Mouse (Mus musculus) C2C12 (cell line): ENCODE data around the gene Mrps7. TPM values are rescaled to one million over a fixed set of nuclear protein-coding genes. Genes with fewer than 3 reads are reported as not detected.

Source experiments
- H3K27me3 ChIP-seq: one replicate; pipeline ENCODE4 v1.6.1; 2011; ENCODE audit not compliant: control insufficient read depth, insufficient read depth, insufficient read length
- H3K36me3 ChIP-seq: one replicate; pipeline ENCODE4 v1.6.1; 2011; ENCODE audit not compliant: control insufficient read depth, insufficient read depth
- H3K4me3 ChIP-seq: one replicate; pipeline ENCODE4 v1.5.1; 2011; ENCODE audit warnings: mild to moderate bottlenecking, control low read depth; ENCODE audit not compliant: poor library complexity, insufficient read depth, severe bottlenecking
- H3K79me2 ChIP-seq: one replicate; pipeline ENCODE4 v1.6.1; 2011; ENCODE audit not compliant: control insufficient read depth, insufficient read depth
- H3K79me3 ChIP-seq: one replicate; pipeline ENCODE4 v1.6.1; 2011; ENCODE audit warnings: low read depth, control low read depth
- H3ac ChIP-seq: one replicate; pipeline ENCODE3; 2011; ENCODE audit warnings: low read depth; ENCODE audit not compliant: control insufficient read depth, insufficient read length
- CEBPB ChIP-seq: IDR thresholded peaks from one replicate; pipeline ENCODE4 v1.6.1; 2011; ENCODE audit warnings: low read depth, mild to moderate bottlenecking, control low read depth, moderate library complexity
- CTCF ChIP-seq: IDR thresholded peaks from one replicate; pipeline ENCODE4 v1.5.1; 2011; ENCODE audit not compliant: control insufficient read depth, insufficient read depth, insufficient read length
- FOSL1 ChIP-seq: IDR thresholded peaks from one replicate; pipeline ENCODE4 v1.8.0; 2011; ENCODE audit warnings: mild to moderate bottlenecking, low read length; ENCODE audit not compliant: poor library complexity, insufficient read depth, severe bottlenecking
- MAX ChIP-seq: IDR thresholded peaks from one replicate; pipeline ENCODE4 v1.6.1; 2011; ENCODE audit warnings: mild to moderate bottlenecking, control low read depth
- MYOD1 ChIP-seq: IDR thresholded peaks from one replicate; pipeline ENCODE4 v1.6.1; 2011; ENCODE audit warnings: low read depth; ENCODE audit not compliant: control insufficient read depth, insufficient read length
- MYOG ChIP-seq: IDR thresholded peaks from one replicate; pipeline ENCODE4 v1.6.1; 2011; ENCODE audit not compliant: control insufficient read depth, insufficient read length; ENCODE audit errors: extremely low read depth
- USF1 ChIP-seq: IDR thresholded peaks from one replicate; pipeline ENCODE4 v1.6.1; 2011; ENCODE audit warnings: low read depth, mild to moderate bottlenecking, control low read depth, moderate library complexity
- polyA plus RNA-seq: library from polyadenylated mRNA; unstranded; fragments of >200 nt; fragmentation: generic; extraction: Trizol; gene quantifications from one replicate; pipeline ENCODE4 v1.2.1, GENCODE M21; 2012; ENCODE audit warnings: missing spikeins

The Mrps7 gene
- polyA plus RNA-seq, 1 experiment = 79.7 TPM

DNA sequence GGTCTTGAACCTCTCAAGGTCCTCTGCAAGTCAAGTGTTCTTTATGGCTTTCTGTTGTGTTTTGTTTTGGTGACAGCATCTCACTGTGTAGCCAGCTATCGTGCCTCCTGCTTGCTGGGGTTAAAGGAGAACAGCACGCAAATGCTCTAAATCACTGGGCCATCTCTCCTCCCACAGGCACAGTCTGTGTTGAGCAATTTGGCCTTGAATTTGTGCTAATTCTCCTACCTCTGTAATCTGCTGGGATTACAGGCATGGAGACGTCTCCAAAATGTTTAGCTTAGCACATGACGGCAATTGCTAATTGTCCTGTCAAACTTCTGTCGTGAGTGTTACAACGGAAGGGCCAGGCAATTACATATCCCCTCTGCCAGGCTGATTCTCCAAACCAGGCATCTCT lies 7.4 kb downstream of the Mrps7 start:
- H3K27me3 ChIP-seq = no peaks in the 10 kb centered on the region
- peaks cover 2% of the 10 kb centered on the region for H3K79me3 ChIP-seq
- no peak overlapping the region for H3K4me3 ChIP-seq
- no peak overlapping the region for H3ac ChIP-seq
- H3K36me3 ChIP-seq = peaks cover 26% of the 10 kb centered on the region
- H3K79me2 ChIP-seq = peaks cover 1% of the 10 kb centered on the region
- TF ChIP-seq MYOD1 = no peak
- TF ChIP-seq MAX = no peak
- no peak for TF ChIP-seq MYOG
- TF ChIP-seq USF1 = no peak
- TF ChIP-seq FOSL1 = no peak
- no peak for TF ChIP-seq CTCF
- TF ChIP-seq CEBPB = no peak

DNA sequence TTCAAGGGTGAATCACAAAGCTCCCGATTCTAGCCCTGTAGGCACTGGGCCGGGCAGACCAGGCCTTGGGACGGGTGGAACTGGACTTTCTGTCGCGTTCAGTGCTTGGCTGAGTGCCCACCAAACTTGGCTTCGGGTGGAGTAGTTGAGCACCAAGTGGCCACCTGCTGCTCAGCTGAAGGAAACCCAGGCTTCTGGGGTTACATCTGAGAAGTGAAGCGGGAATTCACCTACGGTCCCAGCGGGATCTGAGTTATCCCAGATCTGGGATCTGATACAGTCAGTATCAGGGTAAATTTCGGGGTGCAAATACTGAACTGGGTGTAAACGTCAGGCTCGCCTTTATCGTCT lies 8.3 kb downstream of the Mrps7 start:
- H3ac ChIP-seq = peak overlapping the region; percentile 52

DNA sequence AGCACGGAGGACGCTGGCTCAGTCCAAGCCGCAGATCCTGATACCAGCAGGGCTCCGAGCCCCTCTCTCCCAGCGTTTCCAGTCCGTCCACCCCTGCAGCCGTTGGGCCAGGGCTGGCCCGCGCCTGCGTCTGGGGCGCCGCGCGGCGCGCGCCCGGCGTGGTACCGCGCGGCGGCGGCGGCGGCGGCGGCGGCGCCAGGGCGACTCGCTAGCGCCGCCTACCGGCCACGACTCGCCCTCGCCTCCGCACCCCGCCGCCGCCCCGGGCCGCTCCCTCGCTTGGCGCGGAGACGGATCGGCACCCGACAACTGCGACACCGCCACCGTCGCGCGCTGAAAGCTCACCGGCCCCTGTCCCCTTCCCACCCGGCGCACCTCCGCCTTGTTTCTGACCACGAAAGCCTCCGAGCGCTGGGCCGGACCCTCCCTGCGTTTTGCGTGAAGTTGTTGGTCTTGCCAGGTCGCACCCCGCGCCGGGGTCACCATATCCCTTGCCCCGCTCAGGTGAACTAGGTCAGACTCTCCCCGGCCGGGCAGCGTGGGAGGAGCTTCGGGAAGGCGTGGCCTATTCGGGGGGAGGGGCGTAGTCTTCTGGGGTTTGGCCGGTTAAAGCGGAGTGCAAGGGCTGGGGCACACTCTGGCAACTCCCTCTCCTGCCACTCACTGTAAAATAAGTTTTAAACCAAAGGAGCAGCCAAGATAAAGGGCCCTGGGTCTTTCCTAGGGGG lies 8.8 kb downstream of the Mrps7 start, which contains the start of gene Mif4gd:
Gene Mif4gd, minus strand, starts transcription at position 560 of the 728 bp plus-strand sequence.
- Histone ChIP-seq H3K79me2 (no peaks in the 10 kb centered on the region), H3K36me3 (peaks cover 14% of the 10 kb centered on the region), H3K4me3 (peak within 1 kb of the TSS; percentile 59), H3K79me3 (no peaks in the 10 kb centered on the region), H3ac (peak within 1 kb of the TSS; percentile 76), H3K27me3 (no peaks in the 10 kb centered on the region)
- TF ChIP-seq MAX (no peak), MYOD1 (no peak), USF1 (no peak), FOSL1 (no peak), CTCF (peak; percentile 94)

More for the DNA sequence above, 8.3 kb downstream of the Mrps7 start:
- Histone ChIP-seq H3K4me3 (peak overlapping the region; percentile 59), H3K27me3 (no peaks in the 10 kb centered on the region), H3K36me3 (peaks cover 18% of the 10 kb centered on the region), H3K79me3 (no peaks in the 10 kb centered on the region), H3K79me2 (no peaks in the 10 kb centered on the region)
- TF ChIP-seq FOSL1 (no peak), CTCF (no peak), MAX (no peak), CEBPB (no peak), MYOG (no peak), MYOD1 (no peak), USF1 (no peak)

DNA sequence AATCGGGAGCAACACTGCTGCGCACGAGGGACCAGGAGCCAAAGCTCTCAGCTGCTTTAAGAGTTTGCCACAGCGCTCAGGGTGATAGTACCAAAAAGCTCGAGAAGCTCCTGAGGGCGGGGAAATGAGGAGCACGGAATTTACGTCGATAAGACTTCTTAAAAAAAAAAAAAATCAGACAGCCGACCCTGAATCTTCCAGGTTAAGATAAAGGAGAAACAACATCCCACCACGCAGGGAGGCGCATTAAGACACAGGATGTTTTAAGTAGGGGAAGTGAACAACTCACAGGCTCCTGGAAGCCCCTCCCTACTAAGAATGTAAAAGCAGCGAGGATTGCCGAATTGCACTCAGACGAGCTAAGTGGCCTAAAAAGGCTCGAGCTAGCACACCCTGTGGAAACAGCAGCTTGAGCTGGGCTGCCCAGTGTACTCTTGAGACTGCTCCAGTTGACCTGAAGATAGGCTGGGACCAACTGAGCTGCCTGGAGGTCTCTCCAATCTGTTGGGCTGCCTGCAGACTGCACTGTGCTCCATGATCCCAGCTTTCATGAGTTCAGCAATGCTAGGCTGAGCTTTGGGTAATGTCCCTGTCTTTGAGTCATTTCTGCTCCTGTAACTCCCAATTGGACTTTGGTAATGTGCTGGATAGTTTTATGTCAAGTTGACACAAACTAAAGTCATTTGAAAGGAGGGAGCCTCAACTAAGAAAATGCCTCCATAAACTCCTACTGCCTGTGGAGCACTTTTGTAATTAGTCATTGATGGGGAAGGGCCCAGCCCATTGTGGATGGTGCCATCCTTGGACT lies 9.6 kb downstream of the Mrps7 start:
- H3K79me2 ChIP-seq = no peaks in the 10 kb centered on the region
- TF ChIP-seq CEBPB (no peak), MYOD1 (no peak)
- H3ac ChIP-seq = peak overlapping the region; percentile 76
- H3K27me3 ChIP-seq = no peaks in the 10 kb centered on the region
- H3K79me3 ChIP-seq = no peaks in the 10 kb centered on the region
- peaks cover 8% of the 10 kb centered on the region for H3K36me3 ChIP-seq
- peak overlapping the region; percentile 59 for H3K4me3 ChIP-seq

DNA sequence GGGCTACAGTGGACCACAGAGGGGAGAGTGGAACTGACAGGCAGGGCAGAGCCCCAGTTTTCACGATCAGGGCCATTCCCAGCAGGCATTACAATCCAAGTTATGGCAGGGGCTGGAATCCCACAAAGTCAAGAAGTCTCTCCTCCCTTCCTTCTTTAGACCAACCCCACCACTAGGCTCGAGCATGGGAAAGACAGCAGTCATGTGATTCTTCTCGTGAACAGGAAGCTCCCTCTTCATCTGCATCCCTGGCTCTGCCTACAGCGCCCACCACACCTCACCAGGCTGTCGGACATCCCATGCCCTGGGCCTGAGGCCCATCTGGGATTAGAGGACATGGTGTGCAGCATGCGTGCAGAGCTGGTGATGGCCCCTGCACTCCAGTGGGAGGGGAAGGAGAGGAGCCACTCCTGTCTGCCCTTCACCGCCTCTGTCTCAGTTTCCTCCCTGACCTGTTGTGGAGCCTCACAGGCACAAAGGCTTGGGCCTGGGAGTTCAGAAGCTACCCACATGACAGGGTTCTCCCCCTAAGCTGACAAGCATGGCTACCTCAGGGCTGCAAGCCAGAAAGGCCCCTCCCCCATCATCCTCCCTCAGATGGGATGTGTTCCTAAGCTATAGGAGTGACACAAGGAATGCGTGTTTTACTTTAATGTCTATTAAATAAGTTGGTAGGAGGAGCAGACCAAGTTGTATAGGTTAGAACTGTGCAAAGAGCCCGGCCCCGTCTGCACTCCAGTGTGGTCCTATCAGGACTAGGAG lies 10.8 kb downstream of the Mrps7 start:
- TF ChIP-seq FOSL1 (no peak), MYOG (no peak), MAX (no peak), MYOD1 (no peak), CEBPB (no peak), CTCF (no peak), USF1 (no peak)
- H3ac ChIP-seq = no peak overlapping the region
- no peak overlapping the region for H3K4me3 ChIP-seq
- H3K27me3 ChIP-seq = no peaks in the 10 kb centered on the region
- peaks cover 3% of the 10 kb centered on the region for H3K36me3 ChIP-seq
- no peaks in the 10 kb centered on the region for H3K79me2 ChIP-seq
- H3K79me3 ChIP-seq = no peaks in the 10 kb centered on the region
